16 mouse cellular contexts compared by ENCODE assay signal in genomic region chr2:166230617-166231016, GRCm38 (mm10).
"Had no signal": no experiment of that assay in that cellular context is flagged by ENCODE, and none has a peak within 500 bp of the region (broad histone marks: within the 10 kb centered on the region; RNA-seq: fewer than 3 reads in every experiment).

No protein-coding gene starts in this region.

- H3K4me2 ChIP-seq: kidney, embryonic 15.5 days; limb, embryonic 12.5 days; liver, embryonic 13.5 days; lung, embryonic 15.5 days; neural tube, embryonic 12.5 days had no signal

- DNase-seq: kidney, adult 2 months; kidney, postnatal 14 days; liver; liver, embryonic 13.5 days; liver, postnatal 0 days; lung, postnatal 14 days; midbrain, embryonic 14.5 days; retina, postnatal 1 day; right cerebral cortex, postnatal 4 days; spleen, adult 18-20 months; thymus, adult 2 months; thymus, postnatal 25 days had no signal

- H3K4me3 ChIP-seq: kidney, embryonic 15.5 days; limb, embryonic 12.5 days; liver, embryonic 13.5 days; lung, embryonic 15.5 days; neural tube, embryonic 12.5 days had no signal

- ATAC-seq: liver, postnatal 0 days had no signal

- H3K36me3 ChIP-seq: kidney, embryonic 15.5 days; limb, embryonic 12.5 days; liver, embryonic 13.5 days; lung, embryonic 15.5 days; neural tube, embryonic 12.5 days had no signal

- H3K9ac ChIP-seq: kidney, embryonic 15.5 days; limb, embryonic 12.5 days; liver, embryonic 13.5 days; liver, postnatal 0 days; lung, embryonic 15.5 days; neural tube, embryonic 12.5 days had no signal

- H3K27me3 ChIP-seq: kidney, embryonic 15.5 days; limb, embryonic 12.5 days; liver, embryonic 13.5 days; lung, embryonic 15.5 days; neural tube, embryonic 12.5 days had no signal

- H3K9me3 ChIP-seq: kidney, embryonic 15.5 days; limb, embryonic 12.5 days; liver, embryonic 13.5 days; lung, embryonic 15.5 days had no signal

- H3K27ac ChIP-seq: kidney, embryonic 15.5 days; liver, embryonic 13.5 days; lung, embryonic 15.5 days; neural tube, embryonic 12.5 days had no signal
